Mouse (Mus musculus): ENCODE data around the gene Gm39115.
"Not testable (repeated sequence)": the region's sequence is repeated elsewhere in the genome, so short reads cannot be mapped to it uniquely, and the experiment has no call there.

GRCm38 (mm10) chr7:142157013-142157412 is 21.2 kb upstream of the Gm39115 start, which contains the start of gene Gm29735:
- TF ChIP-seq CTCF (conservative IDR thresholded peaks at IDR 0.05; ENCODE audit: insufficient read depth, insufficient read length, low read depth, low read length); POLR2A (IDR thresholded peaks at IDR 0.05; ENCODE audit: low read depth, low read length): not testable (repeated sequence)

Data from kidney, adult 2 months (tissue).